Mouse (Mus musculus) MEL (cell line): Measurements from ENCODE around the gene Fam171a2. TPM values are rescaled to one million over a fixed set of nuclear protein-coding genes. Genes with fewer than 3 reads are reported as not detected.

Experiments used
- DNase-seq: peaks from one replicate; pipeline ENCODE4 v3.0.0; 2011; ENCODE audit warnings: low read depth, low spot score
- H3K27ac ChIP-seq: 2 replicates; pipeline ENCODE4 v1.5.1; 2012; ENCODE audit warnings: low read depth, mild to moderate bottlenecking, control low read depth, low read length, moderate library complexity; ENCODE audit not compliant: control insufficient read depth
- H3K27me3 ChIP-seq, 2 experiments: fragments of 150-350 bp in 1 of 2; sonication (generic) in 1 of 2; 2 replicates each; pipeline ENCODE4 v1.6.1; 2012; ENCODE audit warnings: low read length in 2 of 2, mild to moderate bottlenecking in 2 of 2, improper control_type of control experiment in 1 of 2, moderate library complexity in 1 of 2; ENCODE audit not compliant: insufficient read depth in 2 of 2, control insufficient read depth in 1 of 2
- H3K36me3 ChIP-seq, 2 experiments: 2 replicates each; pipeline ENCODE4 v1.6.1; 2012 to 2014; ENCODE audit warnings: low read length in 2 of 2, improper control_type of control experiment in 1 of 2, inconsistent platforms in 1 of 2, mild to moderate bottlenecking in 1 of 2; ENCODE audit not compliant: insufficient read depth in 2 of 2, control insufficient read depth in 1 of 2
- H3K4me1 ChIP-seq, 2 experiments: fragments of 150-350 bp in 1 of 2; sonication (generic) in 1 of 2; 2 replicates each; pipeline ENCODE4 v1.6.1; 2012; ENCODE audit warnings: low read length in 2 of 2, improper control_type of control experiment in 1 of 2, mild to moderate bottlenecking in 1 of 2; ENCODE audit not compliant: insufficient read depth in 2 of 2, control insufficient read depth in 1 of 2
- H3K4me3 ChIP-seq, 2 experiments: fragments of 150-350 bp in 1 of 2; sonication (generic) in 1 of 2; 2 replicates each; pipeline ENCODE4 v1.5.1; 2012; ENCODE audit warnings: low read depth in 2 of 2, low read length in 2 of 2, mild to moderate bottlenecking in 2 of 2, moderate library complexity in 2 of 2, control low read depth in 1 of 2, improper control_type of control experiment in 1 of 2; ENCODE audit not compliant: control insufficient read depth in 1 of 2, insufficient read depth in 1 of 2
- H3K79me2 ChIP-seq: 2 replicates; pipeline ENCODE4 v1.6.1; 2012; ENCODE audit warnings: mild to moderate bottlenecking, low read length, moderate library complexity; ENCODE audit not compliant: control insufficient read depth, poor library complexity, insufficient read depth
- H3K9ac ChIP-seq: 2 replicates; pipeline ENCODE4 v1.6.1; 2012; ENCODE audit warnings: low read depth, mild to moderate bottlenecking, control low read depth, low read length, moderate library complexity; ENCODE audit not compliant: control insufficient read depth, poor library complexity, severe bottlenecking
- H3K9me3 ChIP-seq: fragments of 150-350 bp; sonication (generic); replicated peaks from 2 replicates; pipeline ENCODE4 v1.6.1; 2012; ENCODE audit warnings: mild to moderate bottlenecking, low read length, improper control_type of control experiment, moderate library complexity; ENCODE audit not compliant: insufficient read depth
- CHD1 ChIP-seq: IDR thresholded peaks from 2 replicates; pipeline ENCODE4 v1.6.1; 2012; ENCODE audit warnings: low read depth, mild to moderate bottlenecking, inconsistent platforms, low read length, improper control_type of control experiment
- CTCF ChIP-seq, 3 experiments: IDR thresholded peaks in 2 of 3; conservative IDR thresholded peaks in 1 of 3; 2 replicates each; pipeline ENCODE4 v1.5.1; 2011 to 2012; ENCODE audit warnings: low read length in 3 of 3, low read depth in 2 of 3, mild to moderate bottlenecking in 2 of 3, improper control_type of control experiment in 1 of 3, inconsistent platforms in 1 of 3, mixed read lengths in 1 of 3, moderate library complexity in 1 of 3; ENCODE audit not compliant: control insufficient read depth in 1 of 3, insufficient read depth in 1 of 3, poor library complexity in 1 of 3, severe bottlenecking in 1 of 3
- ETS1 ChIP-seq: IDR thresholded peaks from 2 replicates; pipeline ENCODE4 v1.6.1; 2012; ENCODE audit warnings: low read depth, mild to moderate bottlenecking, inconsistent platforms, low read length, improper control_type of control experiment, moderate library complexity
- HCFC1 ChIP-seq: IDR thresholded peaks from 2 replicates; pipeline ENCODE4 v1.6.1; 2012; ENCODE audit warnings: low read depth, mild to moderate bottlenecking, inconsistent platforms, low read length, improper control_type of control experiment, moderate library complexity
- JUND ChIP-seq: IDR thresholded peaks from 2 replicates; pipeline ENCODE4 v1.6.1; 2011; ENCODE audit warnings: low read depth, mild to moderate bottlenecking, improper control_type of control experiment, low read length
- MAX ChIP-seq: IDR thresholded peaks from 2 replicates; pipeline ENCODE4 v1.6.1; 2011; ENCODE audit warnings: low read length, improper control_type of control experiment
- MAZ ChIP-seq: IDR thresholded peaks from 2 replicates; pipeline ENCODE4 v1.6.1; 2012; ENCODE audit warnings: low read depth, mild to moderate bottlenecking, inconsistent platforms, low read length, improper control_type of control experiment
- MEF2A ChIP-seq: IDR thresholded peaks from 2 replicates; pipeline ENCODE4 v1.6.1; 2014; ENCODE audit warnings: low read depth, mild to moderate bottlenecking, inconsistent platforms, low read length, improper control_type of control experiment; ENCODE audit not compliant: poor library complexity, insufficient replicate concordance, severe bottlenecking; ENCODE audit errors: extremely low read depth
- MXI1 ChIP-seq: IDR thresholded peaks from 2 replicates; pipeline ENCODE4 v1.6.1; 2011; ENCODE audit warnings: mild to moderate bottlenecking, low read depth, low read length, improper control_type of control experiment
- MYC ChIP-seq: IDR thresholded peaks from 2 replicates; pipeline ENCODE4 v1.6.1; 2011; ENCODE audit warnings: low read depth, mild to moderate bottlenecking, low read length, improper control_type of control experiment, moderate library complexity
- NELFE ChIP-seq: IDR thresholded peaks from 2 replicates; pipeline ENCODE4 v1.6.1; 2011; ENCODE audit warnings: low read depth, low read length, improper control_type of control experiment
- POLR2AphosphoS5 ChIP-seq: IDR thresholded peaks from 2 replicates; pipeline ENCODE4 v1.6.1; 2012; ENCODE audit warnings: low read depth, borderline replicate concordance, mild to moderate bottlenecking, inconsistent platforms, low read length, moderate library complexity, mixed read lengths
- RCOR1 ChIP-seq: IDR thresholded peaks from 2 replicates; pipeline ENCODE4 v1.6.1; 2012; ENCODE audit warnings: low read depth, mild to moderate bottlenecking, inconsistent platforms, low read length, improper control_type of control experiment
- SIN3A ChIP-seq: IDR thresholded peaks from 2 replicates; pipeline ENCODE4 v1.6.1; 2012; ENCODE audit warnings: low read length, improper control_type of control experiment, inconsistent platforms
- TAL1 ChIP-seq: IDR thresholded peaks from 2 replicates; pipeline ENCODE4 v1.6.1; 2012; ENCODE audit warnings: mild to moderate bottlenecking, inconsistent platforms, low read length, moderate library complexity, mixed read lengths
- TCF12 ChIP-seq: IDR thresholded peaks from 2 replicates; pipeline ENCODE4 v1.6.1; 2014; ENCODE audit warnings: low read depth, mild to moderate bottlenecking, inconsistent platforms, low read length, improper control_type of control experiment, moderate library complexity
- USF1 ChIP-seq: IDR thresholded peaks from 2 replicates; pipeline ENCODE4 v1.6.1; 2014; ENCODE audit warnings: low read depth, mild to moderate bottlenecking, inconsistent platforms, low read length, improper control_type of control experiment, moderate library complexity
- USF2 ChIP-seq, 2 experiments: IDR thresholded peaks; 2 replicates each; pipeline ENCODE4 v1.6.1; 2011 to 2012; ENCODE audit warnings: improper control_type of control experiment in 2 of 2, low read length in 2 of 2, borderline replicate concordance in 1 of 2, inconsistent platforms in 1 of 2, low read depth in 1 of 2, mild to moderate bottlenecking in 1 of 2; ENCODE audit not compliant: insufficient read depth in 1 of 2
- ZC3H11A ChIP-seq: IDR thresholded peaks from 2 replicates; pipeline ENCODE4 v1.6.1; 2012; ENCODE audit warnings: low read depth, mild to moderate bottlenecking, inconsistent platforms, low read length, improper control_type of control experiment
- ZKSCAN1 ChIP-seq: IDR thresholded peaks from 2 replicates; pipeline ENCODE4 v1.6.1; 2012; ENCODE audit warnings: low read depth, mild to moderate bottlenecking, inconsistent platforms, low read length, improper control_type of control experiment, moderate library complexity
- polyA plus RNA-seq, 2 experiments: library from polyadenylated mRNA; stranded (reverse) in 1 of 2; unstranded in 1 of 2; fragments of >175 nt in 1 of 2; fragments of >200 nt in 1 of 2; gene quantifications; 2 replicates each; pipeline versions ENCODE4 v1.2.1 to v1.2.4; 2012; ENCODE audit warnings: low replicate concordance in 2 of 2, low read depth in 1 of 2; ENCODE audit not compliant: insufficient read length in 2 of 2, insufficient read depth in 1 of 2, missing spikeins in 1 of 2
- total RNA-seq: library from RNA; depleted of rRNA; stranded (reverse); fragments of 300-350 nt; gene quantifications from 2 replicates; pipeline ENCODE4 v1.2.3, GENCODE M21; 2012

Gene Fam171a2
- total and polyA plus RNA-seq, 3 experiments = 2.0 to 8.8 TPM; not detected in 1

DNA sequence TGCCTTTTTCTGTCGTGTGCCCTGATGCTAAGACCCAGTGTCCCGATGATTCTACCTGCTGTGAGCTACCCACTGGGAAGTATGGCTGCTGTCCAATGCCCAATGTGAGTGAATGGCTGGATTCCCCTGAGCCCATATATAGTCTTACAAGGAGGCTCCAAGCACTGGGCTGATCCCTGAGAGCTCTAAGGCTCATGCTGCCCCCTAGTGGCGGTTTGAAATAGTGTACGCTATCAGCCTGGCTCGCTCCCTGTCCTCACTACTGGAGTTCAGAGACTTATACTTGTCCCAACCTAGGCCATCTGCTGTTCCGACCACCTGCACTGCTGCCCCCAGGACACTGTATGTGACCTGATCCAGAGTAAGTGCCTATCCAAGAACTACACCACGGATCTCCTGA, 13.1 kb downstream of the Fam171a2 start (continued):
- TF ChIP-seq MAX = no peak

DNA sequence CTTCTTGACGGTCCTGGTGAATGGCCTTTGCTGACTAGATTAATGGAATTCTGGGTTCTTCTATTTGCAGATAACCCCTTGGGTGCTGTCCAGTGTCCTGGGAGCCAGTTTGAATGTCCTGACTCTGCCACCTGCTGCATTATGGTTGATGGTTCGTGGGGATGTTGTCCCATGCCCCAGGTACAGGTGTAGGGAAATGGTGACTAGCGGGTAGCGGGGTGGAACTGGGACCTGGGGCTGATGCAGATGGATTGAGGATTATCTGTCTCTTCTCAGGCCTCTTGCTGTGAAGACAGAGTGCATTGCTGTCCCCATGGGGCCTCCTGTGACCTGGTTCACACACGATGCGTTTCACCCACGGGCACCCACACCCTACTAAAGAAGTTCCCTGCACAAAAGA, 13.6 kb downstream of the Fam171a2 start:
- peaks cover 2% of the 10 kb centered on the region; the same call in 1 of the 2 replicates for H3K79me2 ChIP-seq
- peaks cover 3 to 22% of the 10 kb centered on the region in 2 experiments for H3K4me1 ChIP-seq
- peaks cover 0 to 8% of the 10 kb centered on the region in 2 experiments; a peak in 3 of 4 replicates for H3K36me3 ChIP-seq
- no peak overlapping the region for H3K27ac ChIP-seq
- no peaks in the 10 kb centered on the region for H3K27me3 ChIP-seq
- no peaks in the 10 kb centered on the region for H3K9me3 ChIP-seq
- TF ChIP-seq USF1 (no peak), MYC (no peak), ZC3H11A (no peak), NELFE (no peak), ZKSCAN1 (no peak), MEF2A (no peak), POLR2AphosphoS5 (no peak), TCF12 (no peak), MAZ (no peak), RCOR1 (no peak), SIN3A (no peak), HCFC1 (no peak), JUND (no peak), TAL1 (no peak), CTCF (IDR thresholded peaks at IDR 0.05 in 2 of 3, conservative IDR thresholded peaks at IDR 0.05 in 1 of 3; ENCODE audit: control insufficient read depth in 1 of 3, insufficient read depth in 1 of 3, low read depth in 2 of 3, low read length in 3 of 3, poor library complexity in 1 of 3, severe bottlenecking in 1 of 3) (no peak), ETS1 (no peak), MXI1 (no peak), USF2 (IDR thresholded peaks at IDR 0.05; ENCODE audit: borderline replicate concordance in 1 of 2, insufficient read depth in 1 of 2, low read depth in 1 of 2, low read length in 2 of 2) (no peak), CHD1 (no peak)
- TF ChIP-seq, all 39 proteins: peak for 0
- H3K4me3 ChIP-seq = no peak overlapping the region
- no peak for DNase-seq
- no peak overlapping the region for H3K9ac ChIP-seq
